Mouse (Mus musculus) lung, embryonic 16.5 days (tissue): Measurements from ENCODE around the gene Vps8. TPM values are rescaled to one million over a fixed set of nuclear protein-coding genes. Genes with fewer than 3 reads are reported as not detected.

Source experiments
- ATAC-seq: fragments of 200-750 bp; cut with Nextera tagmentation; 2 replicates; pipeline ENCODE4 v1.8.0; 2017; ENCODE audit warnings: low read depth, mild to moderate bottlenecking, moderate library complexity
- H3K27ac ChIP-seq: fragments of 300-500 bp; sonication (generic); 2 replicates; pipeline ENCODE4 v1.5.1; 2014; ENCODE audit warnings: mild to moderate bottlenecking, control low read depth, low read length
- H3K27me3 ChIP-seq: fragments of 300-500 bp; sonication (generic); 2 replicates; pipeline ENCODE4 v1.6.1; 2014; ENCODE audit warnings: low read depth, low read length, mixed read lengths; ENCODE audit not compliant: control insufficient read depth, insufficient read depth
- H3K36me3 ChIP-seq: fragments of 300-500 bp; sonication (generic); 2 replicates; pipeline ENCODE4 v1.6.1; 2014; ENCODE audit warnings: low read length; ENCODE audit not compliant: control insufficient read depth, insufficient read depth
- H3K4me1 ChIP-seq: fragments of 300-500 bp; sonication (generic); replicated peaks from 2 replicates; pipeline ENCODE4 v1.6.1; 2014; ENCODE audit warnings: low read length, mixed read lengths; ENCODE audit not compliant: control insufficient read depth, insufficient read depth
- H3K4me2 ChIP-seq: fragments of 300-500 bp; sonication (generic); 2 replicates; pipeline ENCODE4 v1.6.1; 2014; ENCODE audit warnings: low read depth, low read length, control low read depth
- H3K4me3 ChIP-seq: fragments of 300-500 bp; sonication (generic); 2 replicates; pipeline ENCODE4 v1.5.1; 2014; ENCODE audit warnings: mild to moderate bottlenecking, low read length, control low read depth
- H3K9ac ChIP-seq: fragments of 300-500 bp; sonication (generic); 2 replicates; pipeline ENCODE4 v1.6.1; 2014; ENCODE audit warnings: low read length, control low read depth
- H3K9me3 ChIP-seq: fragments of 300-500 bp; sonication (generic); 2 replicates; pipeline ENCODE4 v1.6.1; 2016; ENCODE audit warnings: low read length; ENCODE audit not compliant: control insufficient read depth
- WGBS: fragments of 180-500 bp; shearing (Covaris S2); extraction: QIAGEN DNeasy Blood & Tissue Kit; methylation state at CpG from one replicate; pipeline ENCODE4 v1.1.7; 2014; 5-methylcytosine and 5-hydroxymethylcytosine counted together
- polyA plus RNA-seq: library from polyadenylated mRNA; unstranded; fragments of >200 nt; fragmentation: Nextera tagmentation; extraction: Ambion mirVana; gene quantifications from 2 replicates; pipeline ENCODE4 v1.2.1, GENCODE M21; 2015

The Vps8 gene
- polyA plus RNA-seq, 1 experiment from 2014 or later, result 16.4 TPM

- no peak overlapping the region for H3K4me2 ChIP-seq
- no peaks in the 10 kb centered on the region for H3K36me3 ChIP-seq
- no peak overlapping the region for H3K9ac ChIP-seq
- H3K27ac ChIP-seq, result no peak overlapping the region
- no peak overlapping the region for H3K4me3 ChIP-seq
- H3K27me3 ChIP-seq, result no peaks in the 10 kb centered on the region
- 56% methylated on average over 7 of the region's 7 CpGs for WGBS
- ATAC-seq, result 0 out of 2 replicates have a peak, but pooled peaks have one; percentile 41
- H3K4me1 ChIP-seq, result 0 out of 2 replicates have a peak, but pooled peaks cover 2% of the 10 kb centered on the region
- no peaks in the 10 kb centered on the region for H3K9me3 ChIP-seq
Observed at GRCm38 (mm10) chr16:21499656-21500055, 76.7 kb downstream of the Vps8 start.

GRCm38 (mm10) chr16:21518833-21519232, 95.9 kb downstream of the Vps8 start:
- no peak for ATAC-seq
- H3K4me2 ChIP-seq, result no peak overlapping the region
- no peaks in the 10 kb centered on the region for H3K27me3 ChIP-seq
- 65% methylated on average over 9 of the region's 9 CpGs for WGBS
- no peaks in the 10 kb centered on the region for H3K4me1 ChIP-seq
- no peaks in the 10 kb centered on the region for H3K9me3 ChIP-seq
- no peak overlapping the region for H3K4me3 ChIP-seq
- no peak overlapping the region for H3K27ac ChIP-seq
- no peaks in the 10 kb centered on the region for H3K36me3 ChIP-seq
- no peak overlapping the region for H3K9ac ChIP-seq

GRCm38 (mm10) chr16:21519785-21520184, 96.9 kb downstream of the Vps8 start:
- Histone ChIP-seq H3K36me3 (no peaks in the 10 kb centered on the region), H3K4me3 (no peak overlapping the region), H3K9me3 (no peaks in the 10 kb centered on the region), H3K27ac (no peak overlapping the region), H3K9ac (no peak overlapping the region), H3K27me3 (no peaks in the 10 kb centered on the region), H3K4me1 (no peaks in the 10 kb centered on the region), H3K4me2 (no peak overlapping the region)
- ATAC-seq, result no peak

GRCm38 (mm10) chr16:21523738-21524137, 100.8 kb downstream of the Vps8 start:
- Histone ChIP-seq H3K4me3 (no peak overlapping the region), H3K9me3 (no peaks in the 10 kb centered on the region), H3K27me3 (no peaks in the 10 kb centered on the region), H3K4me1 (no peaks in the 10 kb centered on the region), H3K9ac (no peak overlapping the region), H3K27ac (no peak overlapping the region), H3K4me2 (no peak overlapping the region), H3K36me3 (no peaks in the 10 kb centered on the region)
- no peak for ATAC-seq
- 81% methylated on average over 4 of the region's 4 CpGs for WGBS

- no peaks in the 10 kb centered on the region for H3K36me3 ChIP-seq
- no peaks in the 10 kb centered on the region for H3K9me3 ChIP-seq
- H3K4me1 ChIP-seq, result no peaks in the 10 kb centered on the region
- no peak overlapping the region for H3K4me3 ChIP-seq
- H3K27ac ChIP-seq, result peak overlapping the region; percentile 19; the same call in 1 of the 2 replicates
- peak; percentile 68; the same call in 1 of the 2 replicates for ATAC-seq
- H3K27me3 ChIP-seq, result no peaks in the 10 kb centered on the region
- H3K9ac ChIP-seq, result no peak overlapping the region
- WGBS, result 66% methylated on average over 1 of the region's 1 CpGs
- no peak overlapping the region for H3K4me2 ChIP-seq
Observed at GRCm38 (mm10) chr16:21525376-21525775, 102.5 kb downstream of the Vps8 start.

GRCm38 (mm10) chr16:21527271-21528007, 104.5 kb downstream of the Vps8 start:
- Histone ChIP-seq H3K9me3 (no peaks in the 10 kb centered on the region), H3K4me3 (no peak overlapping the region), H3K4me1 (no peaks in the 10 kb centered on the region), H3K27ac (no peak overlapping the region), H3K36me3 (no peaks in the 10 kb centered on the region), H3K4me2 (no peak overlapping the region), H3K9ac (no peak overlapping the region), H3K27me3 (no peaks in the 10 kb centered on the region)
- ATAC-seq, result no peak
- WGBS, result 90% methylated on average over 10 of the region's 10 CpGs

GRCm38 (mm10) chr16:21533503-21533902, 110.6 kb downstream of the Vps8 start:
- no peak overlapping the region for H3K4me2 ChIP-seq

GRCm38 (mm10) chr16:21536240-21537005, 113.5 kb downstream of the Vps8 start:
- no peak overlapping the region for H3K9ac ChIP-seq
- no peaks in the 10 kb centered on the region for H3K9me3 ChIP-seq
- no peaks in the 10 kb centered on the region for H3K36me3 ChIP-seq
- WGBS, result 74% methylated on average over 7 of the region's 7 CpGs
- H3K27ac ChIP-seq, result no peak overlapping the region
- peak; percentile 26; the same call in 1 of the 2 replicates for ATAC-seq
- H3K27me3 ChIP-seq, result no peaks in the 10 kb centered on the region
- no peak overlapping the region for H3K4me3 ChIP-seq
- H3K4me1 ChIP-seq, result no peaks in the 10 kb centered on the region
- no peak overlapping the region for H3K4me2 ChIP-seq

More at GRCm38 (mm10) chr16:21533503-21533902, 110.6 kb downstream of the Vps8 start:
- Histone ChIP-seq H3K4me3 (no peak overlapping the region), H3K4me1 (no peaks in the 10 kb centered on the region), H3K27ac (no peak overlapping the region), H3K9ac (no peak overlapping the region), H3K9me3 (no peaks in the 10 kb centered on the region), H3K27me3 (no peaks in the 10 kb centered on the region), H3K36me3 (no peaks in the 10 kb centered on the region)
- 82% methylated on average over 4 of the region's 4 CpGs for WGBS
- no peak for ATAC-seq

- ATAC-seq, result no peak
- 64% methylated on average over 3 of the region's 3 CpGs for WGBS
- H3K4me2 ChIP-seq, result no peak overlapping the region
Observed at GRCm38 (mm10) chr16:21537312-21537711, 114.4 kb downstream of the Vps8 start.

More at GRCm38 (mm10) chr16:21537312-21537711, 114.4 kb downstream of the Vps8 start:
- no peak overlapping the region for H3K27ac ChIP-seq
- H3K27me3 ChIP-seq, result no peaks in the 10 kb centered on the region
- no peak overlapping the region for H3K4me3 ChIP-seq
- no peaks in the 10 kb centered on the region for H3K36me3 ChIP-seq
- no peaks in the 10 kb centered on the region for H3K9me3 ChIP-seq
- H3K9ac ChIP-seq, result no peak overlapping the region
- no peaks in the 10 kb centered on the region for H3K4me1 ChIP-seq
